Mouse (Mus musculus): ENCODE results near the gene Icosl. TPM values are rescaled to one million over a fixed set of nuclear protein-coding genes. Genes with fewer than 3 reads are reported as not detected.
"Not testable (repeated sequence)": the region's sequence is repeated elsewhere in the genome, so short reads cannot be mapped to it uniquely, and the experiment has no call there.

The Icosl gene
- total RNA-seq (2021) = 9.8 and 19.8 TPM in 2 replicates
- long read RNA-seq, experiment 1, transcript Icosl-201 (7 exons, 2,814 nt) = major isoform, 7 of 12 reads
- long read RNA-seq, experiment 1, partial matches to known transcripts = 1 of 12 reads
- long read RNA-seq, experiment 1, other reads (novel, unspliced or antisense) = 4 of 12 reads
- long read RNA-seq, experiment 2, partial matches to known transcripts = 2 of 6 reads
- long read RNA-seq, experiment 2, other reads (novel, unspliced or antisense) = 2 of 6 reads

- DNase-seq = peak; percentile 89
Observed at GRCm38 (mm10) chr10:78069101-78070011, at the start of gene Icosl. Gene Icosl, plus strand, starts transcription at chr10:78069302.

GRCm38 (mm10) chr10:78019984-78020383 is 49.1 kb upstream of the Icosl start:
- not testable (repeated sequence) for DNase-seq

GRCm38 (mm10) chr10:78025453-78025852 is 43.6 kb upstream of the Icosl start:
- not testable (repeated sequence) for DNase-seq

- DNase-seq = peak; percentile 85
Observed at GRCm38 (mm10) chr10:78028129-78028528, 41.0 kb upstream of the Icosl start.

GRCm38 (mm10) chr10:78029080-78029479 is 40.0 kb upstream of the Icosl start:
- DNase-seq = no peak

- no peak for DNase-seq
Observed at GRCm38 (mm10) chr10:78031987-78032386, 37.1 kb upstream of the Icosl start.

GRCm38 (mm10) chr10:78037139-78037538 is 32.0 kb upstream of the Icosl start:
- DNase-seq = no peak

- no peak for DNase-seq
Observed at GRCm38 (mm10) chr10:78041647-78042046, 27.5 kb upstream of the Icosl start, which contains the start of gene Dnmt3l. Gene Dnmt3l, plus strand, starts transcription at chr10:78041947.

- no peak for DNase-seq
Observed at GRCm38 (mm10) chr10:78042096-78042495, 27.0 kb upstream of the Icosl start.

GRCm38 (mm10) chr10:78042697-78043405 is 26.3 kb upstream of the Icosl start:
- no peak for DNase-seq

GRCm38 (mm10) chr10:78043406-78043836 is 25.7 kb upstream of the Icosl start, which contains the start of gene Aire:
Gene Aire, minus strand, starts transcription at chr10:78043610.
- DNase-seq = peak; percentile 81

- no peak for DNase-seq
Observed at GRCm38 (mm10) chr10:78044531-78044930, 24.6 kb upstream of the Icosl start.

GRCm38 (mm10) chr10:78046388-78046787 is 22.7 kb upstream of the Icosl start:
- DNase-seq = no peak

GRCm38 (mm10) chr10:78048061-78048730 is 20.9 kb upstream of the Icosl start:
- DNase-seq = no peak

GRCm38 (mm10) chr10:78049519-78050035 is 19.5 kb upstream of the Icosl start:
- no peak for DNase-seq

GRCm38 (mm10) chr10:78054633-78055565 is 14.2 kb upstream of the Icosl start:
- DNase-seq = peak; percentile 68

GRCm38 (mm10) chr10:78057056-78057455 is 12.0 kb upstream of the Icosl start:
- no peak for DNase-seq

GRCm38 (mm10) chr10:78063122-78063521 is 6.0 kb upstream of the Icosl start:
- DNase-seq = no peak

GRCm38 (mm10) chr10:78067226-78067625 is 1.9 kb upstream of the Icosl start:
- DNase-seq = peak; percentile 66

GRCm38 (mm10) chr10:78068541-78068940 is 561 bp upstream of the Icosl start:
- peak; percentile 22 for DNase-seq
